Mouse (Mus musculus) neural tube, embryonic 11.5 days (tissue): Measurements from ENCODE around the gene Rara. TPM values are rescaled to one million over a fixed set of nuclear protein-coding genes. Genes with fewer than 3 reads are reported as not detected.
"Not testable (repeated sequence)": the region's sequence is repeated elsewhere in the genome, so short reads cannot be mapped to it uniquely, and the experiment has no call there.

ENCODE experiments used
- ATAC-seq: fragments of 200-750 bp; cut with Nextera tagmentation; 2 replicates; pipeline ENCODE4 v1.8.0; 2017; ENCODE audit warnings: moderate number of reproducible peaks, mild to moderate bottlenecking, moderate TSS enrichment, moderate library complexity; ENCODE audit not compliant: insufficient read depth, low FRiP score, low TSS enrichment
- DNase-seq: peaks from one replicate; pipeline ENCODE4 v3.0.0-alpha.2; 2015; ENCODE audit warnings: low spot score
- H3K27ac ChIP-seq: fragments of 300-500 bp; sonication (generic); 2 replicates; pipeline ENCODE4 v1.5.1; 2014; ENCODE audit warnings: low read depth, mild to moderate bottlenecking, low read length
- H3K27me3 ChIP-seq: fragments of 300-500 bp; sonication (generic); 2 replicates; pipeline ENCODE4 v1.6.1; 2014; ENCODE audit warnings: mild to moderate bottlenecking, low read length, mixed read lengths; ENCODE audit not compliant: control insufficient read depth, insufficient read depth
- H3K36me3 ChIP-seq: fragments of 300-500 bp; sonication (generic); 2 replicates; pipeline ENCODE4 v1.6.1; 2014; ENCODE audit warnings: mild to moderate bottlenecking, low read length, moderate library complexity, mixed read lengths; ENCODE audit not compliant: control insufficient read depth, insufficient read depth
- H3K4me1 ChIP-seq: fragments of 300-500 bp; sonication (generic); 2 replicates; pipeline ENCODE4 v1.6.1; 2014; ENCODE audit warnings: low read length, mixed read lengths; ENCODE audit not compliant: control insufficient read depth, insufficient read depth
- H3K4me2 ChIP-seq: fragments of 300-500 bp; sonication (generic); 2 replicates; pipeline ENCODE4 v1.6.1; 2014; ENCODE audit warnings: low read depth, mild to moderate bottlenecking, moderate library complexity
- H3K4me3 ChIP-seq: fragments of 300-500 bp; sonication (generic); 2 replicates; pipeline ENCODE4 v1.5.1; 2014; ENCODE audit warnings: low read depth, low read length
- H3K9ac ChIP-seq: fragments of 300-500 bp; sonication (generic); 2 replicates; pipeline ENCODE4 v1.6.1; 2014; ENCODE audit warnings: mild to moderate bottlenecking, low read length
- H3K9me3 ChIP-seq: fragments of 300-500 bp; sonication (generic); 2 replicates; pipeline ENCODE4 v1.6.1; 2016; ENCODE audit warnings: low read length; ENCODE audit not compliant: control insufficient read depth
- WGBS: fragments of 180-500 bp; shearing (Covaris S2); extraction: QIAGEN DNeasy Blood & Tissue Kit; methylation state at CpG from one replicate; pipeline ENCODE4 v1.1.7; 2014; 5-methylcytosine and 5-hydroxymethylcytosine counted together
- polyA plus RNA-seq: library from polyadenylated mRNA; unstranded; fragments of >200 nt; fragmentation: Nextera tagmentation; extraction: Ambion mirVana; gene quantifications from 2 replicates; pipeline ENCODE4 v1.2.1, GENCODE M21; 2014

Gene Rara
- polyA plus RNA-seq, 1 experiment from 2014 or later, result 73.2 TPM

GRCm38 (mm10) chr11:98917428-98918005 lies 10.1 kb upstream of the Rara start:
- H3K4me2 ChIP-seq, result no peak overlapping the region
- peaks cover 4% of the 10 kb centered on the region; the same call in 1 of the 2 replicates for H3K36me3 ChIP-seq
- WGBS, result 69% methylated on average over 13 of the region's 13 CpGs
- H3K4me3 ChIP-seq, result no peak overlapping the region
- 0 out of 2 replicates have a peak, but pooled peaks cover 2% of the 10 kb centered on the region for H3K4me1 ChIP-seq
- ATAC-seq (no peak), DNase-seq (no peak)
- no peak overlapping the region for H3K27ac ChIP-seq
- no peaks in the 10 kb centered on the region for H3K27me3 ChIP-seq
- H3K9ac ChIP-seq, result no peak overlapping the region
- H3K9me3 ChIP-seq, result no peaks in the 10 kb centered on the region

- Histone ChIP-seq H3K9ac (no peak overlapping the region), H3K27ac (no peak overlapping the region), H3K4me1 (0 out of 2 replicates have a peak, but pooled peaks cover 2% of the 10 kb centered on the region), H3K4me3 (no peak overlapping the region), H3K27me3 (no peaks in the 10 kb centered on the region), H3K36me3 (peaks cover 4% of the 10 kb centered on the region; the same call in 1 of the 2 replicates), H3K9me3 (no peaks in the 10 kb centered on the region), H3K4me2 (no peak overlapping the region)
- WGBS, result 63% methylated on average over 9 of the region's 9 CpGs
- DNase-seq (no peak), ATAC-seq (no peak)
These were observed 9.4 kb upstream of the Rara start for GRCm38 (mm10) chr11:98918231-98918630.

- 0 out of 2 replicates have a peak, but pooled peaks cover 6% of the 10 kb centered on the region for H3K4me1 ChIP-seq
- no peak for ATAC-seq
- H3K4me2 ChIP-seq, result no peak overlapping the region
- peaks cover 4% of the 10 kb centered on the region; the same call in 1 of the 2 replicates for H3K36me3 ChIP-seq
- H3K27ac ChIP-seq, result no peak overlapping the region
- no peaks in the 10 kb centered on the region for H3K9me3 ChIP-seq
- WGBS, result 95% methylated on average over 11 of the region's 11 CpGs
- no peak overlapping the region for H3K9ac ChIP-seq
- DNase-seq, result no peak
- H3K27me3 ChIP-seq, result no peaks in the 10 kb centered on the region
- H3K4me3 ChIP-seq, result no peak overlapping the region
These were observed 8.6 kb upstream of the Rara start for GRCm38 (mm10) chr11:98919009-98919408.

DNA sequence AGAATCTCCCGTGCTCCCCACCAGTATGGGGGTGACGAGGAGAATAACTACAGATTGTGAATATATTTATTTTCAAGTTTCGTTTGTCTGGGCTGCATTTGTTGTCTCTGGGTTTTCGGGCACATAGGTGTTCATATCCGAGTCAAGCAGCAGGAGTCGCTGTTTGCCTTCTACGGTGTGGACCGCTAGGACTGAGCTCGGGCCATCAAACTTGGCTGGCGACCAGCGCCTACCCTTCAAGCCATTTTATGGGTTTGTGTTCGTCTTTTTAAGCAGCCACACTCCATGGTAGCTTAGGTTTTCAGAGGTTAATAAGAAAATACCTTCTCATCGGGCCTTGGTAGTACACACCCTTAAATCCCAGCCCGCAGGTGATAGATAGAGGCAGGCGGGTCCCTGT lies 5.8 kb upstream of the Rara start:
- not testable (repeated sequence) for H3K27ac ChIP-seq, ATAC-seq, H3K4me2 ChIP-seq, H3K36me3 ChIP-seq, H3K9me3 ChIP-seq, H3K27me3 ChIP-seq, H3K4me3 ChIP-seq, H3K9ac ChIP-seq
- peaks cover 28% of the 10 kb centered on the region for H3K4me1 ChIP-seq
- DNase-seq, result peak; percentile 74
- WGBS, result 63% methylated on average over 15 of the region's 15 CpGs

DNA sequence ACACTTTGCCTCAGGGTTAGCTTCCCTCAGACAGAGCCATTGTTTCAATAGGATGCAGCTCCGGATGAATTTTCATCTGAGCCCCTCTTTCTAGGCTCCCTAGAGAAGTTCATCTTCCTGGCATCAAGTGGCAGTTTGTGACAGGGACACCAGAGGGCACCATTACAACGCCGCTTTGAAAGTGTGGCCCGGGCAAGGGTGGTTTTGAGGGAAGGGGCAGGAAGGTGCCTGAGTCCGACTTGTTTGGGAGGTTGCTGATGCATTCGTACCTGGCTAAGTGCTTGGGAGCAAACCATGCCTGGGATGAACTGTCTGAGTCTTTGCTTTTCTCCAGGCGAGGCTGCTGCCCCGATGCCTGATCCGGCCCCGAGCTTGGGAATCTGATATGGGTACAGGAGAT lies 5.3 kb upstream of the Rara start:
- H3K4me2 ChIP-seq, ATAC-seq, H3K9me3 ChIP-seq, H3K9ac ChIP-seq, H3K4me3 ChIP-seq, H3K36me3 ChIP-seq, H3K27me3 ChIP-seq, H3K27ac ChIP-seq: not testable (repeated sequence)
- WGBS, result 43% methylated on average over 10 of the region's 10 CpGs
- peaks cover 29% of the 10 kb centered on the region for H3K4me1 ChIP-seq
- peak; percentile 81 for DNase-seq

GRCm38 (mm10) chr11:98922851-98923711 lies 4.5 kb upstream of the Rara start:
- H3K27me3 ChIP-seq, DNase-seq, H3K9ac ChIP-seq, H3K36me3 ChIP-seq, H3K4me3 ChIP-seq, ATAC-seq, H3K4me2 ChIP-seq, H3K9me3 ChIP-seq: not testable (repeated sequence)
- Histone ChIP-seq H3K4me1 (peaks cover 35% of the 10 kb centered on the region), H3K27ac (0 out of 2 replicates have a peak overlapping the region, but pooled peaks have one; percentile 34)
- 54% methylated on average over 16 of the region's 16 CpGs for WGBS

DNA sequence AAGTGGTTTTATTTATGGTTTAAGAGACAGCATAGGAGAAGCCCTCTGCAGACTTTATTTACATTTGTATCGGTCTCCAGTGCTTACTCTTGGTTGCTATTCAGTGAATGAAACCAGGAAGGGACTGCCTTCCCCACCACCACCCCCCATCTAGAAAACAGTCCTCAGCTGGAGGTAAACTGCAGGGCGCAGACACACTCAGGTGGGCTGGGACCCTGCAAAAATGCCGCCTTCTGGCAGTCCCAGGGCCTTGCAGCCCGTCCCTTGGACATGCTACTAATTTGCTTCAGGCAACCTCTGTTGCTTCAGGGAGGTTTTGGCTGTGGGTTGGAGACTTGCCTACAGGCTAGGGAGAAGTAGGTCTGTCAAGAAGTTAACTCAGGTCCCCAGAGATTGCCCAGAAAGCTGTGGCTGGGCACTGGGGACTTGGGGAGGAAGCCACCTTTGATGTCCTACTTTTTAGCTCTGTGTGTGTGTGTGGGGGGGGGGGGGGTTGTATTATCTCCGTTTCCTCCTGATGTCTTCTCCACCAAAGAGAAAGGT lies 2.9 kb upstream of the Rara start:
- DNase-seq (no peak), ATAC-seq (no peak)
- H3K9ac ChIP-seq, result no peak overlapping the region
- peak overlapping the region; percentile 28 for H3K27ac ChIP-seq
- no peak overlapping the region for H3K4me2 ChIP-seq
- H3K4me1 ChIP-seq, result peaks cover 49% of the 10 kb centered on the region
- WGBS, result 34% methylated on average over 5 of the region's 5 CpGs
- H3K36me3 ChIP-seq, result no peaks in the 10 kb centered on the region; the same call in 1 of the 2 replicates
- H3K27me3 ChIP-seq, result no peaks in the 10 kb centered on the region
- H3K9me3 ChIP-seq, result no peaks in the 10 kb centered on the region
- H3K4me3 ChIP-seq, result no peak overlapping the region

DNA sequence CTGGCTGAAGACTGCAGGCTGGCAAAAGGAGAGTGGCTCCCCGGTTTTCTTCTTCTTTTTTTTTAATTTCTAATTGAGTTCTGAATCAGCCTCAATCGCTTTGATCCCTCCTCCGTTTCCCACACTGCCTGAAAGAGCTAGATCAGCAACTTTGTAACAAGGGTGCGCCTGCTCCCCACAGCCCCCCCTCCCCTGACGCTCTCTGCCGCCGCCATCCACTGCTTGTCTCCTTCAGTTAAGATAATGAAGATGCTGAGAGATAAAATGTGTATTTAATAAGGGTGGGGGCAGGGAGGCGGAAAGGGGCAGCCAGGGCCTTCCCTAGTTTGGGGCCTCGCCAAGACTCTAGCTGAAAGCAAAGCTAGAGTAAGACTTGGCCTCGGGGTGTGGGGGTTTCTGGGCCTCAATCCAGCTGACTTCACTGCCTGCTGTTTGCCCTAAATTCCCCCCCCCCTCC lies 2.3 kb upstream of the Rara start:
- Histone ChIP-seq H3K36me3 (no peaks in the 10 kb centered on the region), H3K4me3 (no peak overlapping the region), H3K27me3 (no peaks in the 10 kb centered on the region), H3K9me3 (no peaks in the 10 kb centered on the region), H3K4me1 (peaks cover 54% of the 10 kb centered on the region), H3K4me2 (peak overlapping the region; percentile 27), H3K27ac (peak overlapping the region; percentile 63), H3K9ac (peak overlapping the region; percentile 32; the same call in 1 of the 2 replicates)
- no peak for ATAC-seq
- peak; percentile 49 for DNase-seq
- WGBS, result 12% methylated on average over 10 of the region's 10 CpGs
